Mouse (Mus musculus): ENCODE measurements around the gene Mmp14.

DNA sequence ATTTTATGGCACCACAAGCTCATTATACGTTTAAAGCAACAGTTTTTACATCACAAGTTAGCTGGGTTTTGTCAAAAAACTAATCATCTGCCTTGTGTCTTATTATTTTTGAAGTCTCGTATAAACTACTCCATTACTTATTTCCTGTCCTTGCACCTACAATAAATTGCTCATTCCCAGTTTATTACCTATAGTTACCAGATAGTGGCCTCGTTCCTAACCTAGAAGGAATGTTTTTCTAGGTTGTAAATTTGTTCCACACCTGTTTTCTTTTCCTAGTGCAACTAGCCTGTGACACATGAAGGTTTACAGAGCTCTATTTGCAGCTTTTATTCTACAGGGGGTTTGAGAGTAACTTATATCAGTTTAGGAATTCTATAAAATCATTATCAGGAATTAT, 29.7 kb upstream of the Mmp14 start:
- TF ChIP-seq POLR2A (IDR thresholded peaks at IDR 0.05; ENCODE audit: low read depth, low read length): no peak
- no peak for TF ChIP-seq CTCF (IDR thresholded peaks at IDR 0.05; ENCODE audit: borderline replicate concordance, insufficient read depth, low read length)
